Mouse (Mus musculus) ES-E14 (cell line): ENCODE measurements around the gene Higd1c.

Experiments
- CHD2 ChIP-seq: IDR thresholded peaks from 2 replicates; pipeline ENCODE4 v1.6.1; 2014; ENCODE audit warnings: mild to moderate bottlenecking, low read depth, low read length, inconsistent platforms
- HCFC1 ChIP-seq: IDR thresholded peaks from 2 replicates; pipeline ENCODE4 v1.6.1; 2012; ENCODE audit warnings: low read length, inconsistent platforms, borderline replicate concordance; ENCODE audit not compliant: insufficient read depth
- MAFK ChIP-seq: IDR thresholded peaks from 2 replicates; pipeline ENCODE4 v1.6.1; 2014; ENCODE audit warnings: mild to moderate bottlenecking, low read depth, low read length, inconsistent platforms; ENCODE audit not compliant: insufficient read depth
- ZNF384 ChIP-seq: IDR thresholded peaks from 2 replicates; pipeline ENCODE4 v1.6.1; 2012; ENCODE audit warnings: low read depth, low read length, inconsistent platforms

DNA sequence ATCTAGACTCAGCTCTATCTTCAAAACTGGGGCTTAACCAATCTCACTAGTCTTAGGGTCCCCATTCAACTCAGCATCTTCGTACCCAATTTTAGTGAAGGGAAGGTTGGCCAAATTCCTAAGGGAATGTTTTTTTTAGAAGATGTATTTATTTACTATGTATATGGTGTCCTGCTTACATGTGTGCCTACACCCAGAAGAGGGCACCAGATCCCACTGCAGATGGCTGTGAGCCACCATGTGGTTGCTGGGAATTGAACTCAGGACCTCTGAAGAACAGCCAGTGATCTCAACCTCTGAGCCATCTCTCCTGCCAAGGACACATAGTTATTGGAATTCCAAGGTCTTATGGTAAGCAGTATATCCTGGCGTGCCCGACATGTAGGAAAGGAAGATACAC lies 31.2 kb downstream of the Higd1c start:
- TF ChIP-seq CHD2 (no peak), ZNF384 (no peak), MAFK (no peak), HCFC1 (no peak)
